Mouse (Mus musculus) ES-Bruce4 (cell line): ENCODE results near the gene Rln1.

Experiments
- CTCF ChIP-seq: IDR thresholded peaks from one replicate; pipeline ENCODE4 v1.8.1; 2011; ENCODE audit warnings: low read depth, low read length
- EP300 ChIP-seq: IDR thresholded peaks from 2 replicates; pipeline ENCODE4 v1.6.1; 2011; ENCODE audit warnings: low read depth, low read length; ENCODE audit not compliant: insufficient read depth
- POLR2A ChIP-seq: IDR thresholded peaks from one replicate; pipeline ENCODE4 v1.8.1; 2011; ENCODE audit warnings: low read length; ENCODE audit not compliant: insufficient read depth

GRCm38 (mm10) chr19:29326396-29326795 lies 8.1 kb downstream of the Rln1 start:
- TF ChIP-seq POLR2A = no peak
- TF ChIP-seq EP300 = no peak
- TF ChIP-seq CTCF = no peak
